Mouse (Mus musculus) lung, postnatal 0 days (tissue): ENCODE data around the gene Wwp2.

Experiments used
- CTCF ChIP-seq: IDR thresholded peaks from 2 replicates; pipeline ENCODE4 v1.5.1; 2016; ENCODE audit warnings: antibody characterized with exemption, mild to moderate bottlenecking
- EP300 ChIP-seq: IDR thresholded peaks from 2 replicates; pipeline ENCODE4 v1.6.1; 2016; ENCODE audit warnings: antibody characterized with exemption, mild to moderate bottlenecking, control low read depth

DNA sequence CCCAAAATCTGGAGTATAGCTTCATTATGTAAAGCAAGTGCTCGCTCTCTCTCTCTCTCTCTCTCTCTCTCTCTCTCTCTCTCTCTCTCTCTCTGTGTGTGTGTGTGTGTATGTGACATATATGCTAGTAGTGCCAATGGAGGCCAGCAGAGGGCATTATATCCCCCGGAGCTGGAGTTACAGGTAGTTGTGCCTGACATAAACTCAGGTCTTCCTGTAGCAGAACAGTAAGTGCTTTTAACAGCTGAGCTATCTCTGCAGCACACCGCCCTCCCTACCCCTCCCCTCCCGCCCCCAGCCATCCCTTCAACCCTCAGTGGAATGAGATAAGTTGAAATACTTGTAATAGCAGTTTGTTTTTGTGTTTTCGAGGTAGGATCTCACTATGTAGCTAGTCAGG, 30.5 kb downstream of the Wwp2 start:
- TF ChIP-seq CTCF (peak; percentile 53), EP300 (no peak)
